Mouse (Mus musculus): ENCODE measurements at regions not wholly inside any gene's neighbourhood (a gene's known extent, or its start where the extent isn't known, plus 50 kb on each side); places are given as distances from the start of the nearest gene placed in this dataset.
A peak's percentile ranks its signal among the peaks of the same experiment; 100 is the strongest.

GRCm38 (mm10) chr1:111355435-111355834 lies 378.1 kb upstream of the Cdh19 start:
- DNase-seq: no peak

- no peak for DNase-seq
Observed at GRCm38 (mm10) chr1:111337927-111338326, 360.5 kb upstream of the Cdh19 start.

GRCm38 (mm10) chr1:111302268-111302667 lies 324.9 kb upstream of the Cdh19 start:
- DNase-seq: no peak

- no peak for DNase-seq
Observed at GRCm38 (mm10) chr1:111286385-111286784, 309.0 kb upstream of the Cdh19 start.

- no peak for DNase-seq
Observed at GRCm38 (mm10) chr1:111285916-111286315, 308.5 kb upstream of the Cdh19 start.

- no peak for DNase-seq
Observed at GRCm38 (mm10) chr1:111242814-111243213, 265.4 kb upstream of the Cdh19 start.

- peak; percentile 83 for DNase-seq
Observed at GRCm38 (mm10) chr1:111242344-111242743, 265.0 kb upstream of the Cdh19 start.
